Mouse (Mus musculus) MEL (cell line): ENCODE measurements around the gene Zbtb20. TPM values are rescaled to one million over a fixed set of nuclear protein-coding genes. Genes with fewer than 3 reads are reported as not detected.

ENCODE experiments used
- DNase-seq: peaks from one replicate; pipeline ENCODE4 v3.0.0; 2011; ENCODE audit warnings: low read depth, low spot score
- H3K27ac ChIP-seq: 2 replicates; pipeline ENCODE4 v1.5.1; 2012; ENCODE audit warnings: low read depth, mild to moderate bottlenecking, control low read depth, low read length, moderate library complexity; ENCODE audit not compliant: control insufficient read depth
- H3K27me3 ChIP-seq, 2 experiments: fragments of 150-350 bp in 1 of 2; sonication (generic) in 1 of 2; 2 replicates each; pipeline ENCODE4 v1.6.1; 2012; ENCODE audit warnings: low read length in 2 of 2, mild to moderate bottlenecking in 2 of 2, improper control_type of control experiment in 1 of 2, moderate library complexity in 1 of 2; ENCODE audit not compliant: insufficient read depth in 2 of 2, control insufficient read depth in 1 of 2
- H3K36me3 ChIP-seq, 2 experiments: 2 replicates each; pipeline ENCODE4 v1.6.1; 2012 to 2014; ENCODE audit warnings: low read length in 2 of 2, improper control_type of control experiment in 1 of 2, inconsistent platforms in 1 of 2, mild to moderate bottlenecking in 1 of 2; ENCODE audit not compliant: insufficient read depth in 2 of 2, control insufficient read depth in 1 of 2
- H3K4me1 ChIP-seq, 2 experiments: fragments of 150-350 bp in 1 of 2; sonication (generic) in 1 of 2; 2 replicates each; pipeline ENCODE4 v1.6.1; 2012; ENCODE audit warnings: low read length in 2 of 2, improper control_type of control experiment in 1 of 2, mild to moderate bottlenecking in 1 of 2; ENCODE audit not compliant: insufficient read depth in 2 of 2, control insufficient read depth in 1 of 2
- H3K4me3 ChIP-seq, 2 experiments: fragments of 150-350 bp in 1 of 2; sonication (generic) in 1 of 2; 2 replicates each; pipeline ENCODE4 v1.5.1; 2012; ENCODE audit warnings: low read depth in 2 of 2, low read length in 2 of 2, mild to moderate bottlenecking in 2 of 2, moderate library complexity in 2 of 2, control low read depth in 1 of 2, improper control_type of control experiment in 1 of 2; ENCODE audit not compliant: control insufficient read depth in 1 of 2, insufficient read depth in 1 of 2
- H3K79me2 ChIP-seq: 2 replicates; pipeline ENCODE4 v1.6.1; 2012; ENCODE audit warnings: mild to moderate bottlenecking, low read length, moderate library complexity; ENCODE audit not compliant: control insufficient read depth, poor library complexity, insufficient read depth
- H3K9ac ChIP-seq: 2 replicates; pipeline ENCODE4 v1.6.1; 2012; ENCODE audit warnings: low read depth, mild to moderate bottlenecking, control low read depth, low read length, moderate library complexity; ENCODE audit not compliant: control insufficient read depth, poor library complexity, severe bottlenecking
- H3K9me3 ChIP-seq: fragments of 150-350 bp; sonication (generic); replicated peaks from 2 replicates; pipeline ENCODE4 v1.6.1; 2012; ENCODE audit warnings: mild to moderate bottlenecking, low read length, improper control_type of control experiment, moderate library complexity; ENCODE audit not compliant: insufficient read depth
- CHD1 ChIP-seq: IDR thresholded peaks from 2 replicates; pipeline ENCODE4 v1.6.1; 2012; ENCODE audit warnings: low read depth, mild to moderate bottlenecking, inconsistent platforms, low read length, improper control_type of control experiment
- JUND ChIP-seq: IDR thresholded peaks from 2 replicates; pipeline ENCODE4 v1.6.1; 2011; ENCODE audit warnings: low read depth, mild to moderate bottlenecking, improper control_type of control experiment, low read length
- MAX ChIP-seq: IDR thresholded peaks from 2 replicates; pipeline ENCODE4 v1.6.1; 2011; ENCODE audit warnings: low read length, improper control_type of control experiment
- MEF2A ChIP-seq: IDR thresholded peaks from 2 replicates; pipeline ENCODE4 v1.6.1; 2014; ENCODE audit warnings: low read depth, mild to moderate bottlenecking, inconsistent platforms, low read length, improper control_type of control experiment; ENCODE audit not compliant: poor library complexity, insufficient replicate concordance, severe bottlenecking; ENCODE audit errors: extremely low read depth
- NELFE ChIP-seq: IDR thresholded peaks from 2 replicates; pipeline ENCODE4 v1.6.1; 2011; ENCODE audit warnings: low read depth, low read length, improper control_type of control experiment
- POLR2AphosphoS2 ChIP-seq: IDR thresholded peaks from 2 replicates; pipeline ENCODE4 v1.6.1; 2011; ENCODE audit warnings: low read length, improper control_type of control experiment
- SIN3A ChIP-seq: IDR thresholded peaks from 2 replicates; pipeline ENCODE4 v1.6.1; 2012; ENCODE audit warnings: low read length, improper control_type of control experiment, inconsistent platforms
- SMC3 ChIP-seq: IDR thresholded peaks from 2 replicates; pipeline ENCODE4 v1.6.1; 2011; ENCODE audit warnings: low read depth, low read length, improper control_type of control experiment
- TBP ChIP-seq: IDR thresholded peaks from 2 replicates; pipeline ENCODE4 v1.8.0; 2011; ENCODE audit warnings: low read depth, low read length, improper control_type of control experiment
- UBTF ChIP-seq: IDR thresholded peaks from 2 replicates; pipeline ENCODE4 v1.6.1; 2012; ENCODE audit warnings: low read depth, mild to moderate bottlenecking, inconsistent platforms, low read length, improper control_type of control experiment, moderate library complexity, borderline replicate concordance; ENCODE audit not compliant: insufficient read depth
- ZKSCAN1 ChIP-seq: IDR thresholded peaks from 2 replicates; pipeline ENCODE4 v1.6.1; 2012; ENCODE audit warnings: low read depth, mild to moderate bottlenecking, inconsistent platforms, low read length, improper control_type of control experiment, moderate library complexity
- ZMIZ1 ChIP-seq: IDR thresholded peaks from 2 replicates; pipeline ENCODE4 v1.6.1; 2012; ENCODE audit warnings: low read depth, mild to moderate bottlenecking, inconsistent platforms, low read length, improper control_type of control experiment, moderate library complexity
- polyA plus RNA-seq, 2 experiments: library from polyadenylated mRNA; stranded (reverse) in 1 of 2; unstranded in 1 of 2; fragments of >175 nt in 1 of 2; fragments of >200 nt in 1 of 2; gene quantifications; 2 replicates each; pipeline versions ENCODE4 v1.2.1 to v1.2.4; 2012; ENCODE audit warnings: low replicate concordance in 2 of 2, low read depth in 1 of 2; ENCODE audit not compliant: insufficient read length in 2 of 2, insufficient read depth in 1 of 2, missing spikeins in 1 of 2
- total RNA-seq: library from RNA; depleted of rRNA; stranded (reverse); fragments of 300-350 nt; gene quantifications from 2 replicates; pipeline ENCODE4 v1.2.3, GENCODE M21; 2012

Gene Zbtb20
- total and polyA plus RNA-seq, 3 experiments: 0.17 to 0.27 TPM; not detected in 1

DNA sequence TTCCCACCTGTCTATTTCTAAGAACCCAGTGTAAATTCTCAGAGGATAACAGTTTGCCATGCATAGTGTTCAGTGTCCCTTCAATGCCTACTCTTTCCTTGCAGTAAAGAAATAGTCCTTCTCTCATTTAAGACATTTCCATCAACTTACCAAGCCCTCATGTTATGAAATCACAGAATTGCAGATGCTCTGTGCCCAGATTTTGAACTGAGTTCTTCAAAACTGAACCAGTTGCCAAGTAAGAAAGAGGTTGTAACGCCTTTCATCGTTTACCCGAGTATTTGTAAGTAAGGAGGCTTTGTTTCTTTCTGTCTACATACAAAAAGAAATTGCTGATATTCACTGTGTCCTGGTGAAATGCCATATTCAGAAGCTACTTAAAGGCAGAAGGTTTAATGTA is 454.5 kb downstream of the Zbtb20 start:
- no peaks in the 10 kb centered on the region for H3K79me2 ChIP-seq

DNA sequence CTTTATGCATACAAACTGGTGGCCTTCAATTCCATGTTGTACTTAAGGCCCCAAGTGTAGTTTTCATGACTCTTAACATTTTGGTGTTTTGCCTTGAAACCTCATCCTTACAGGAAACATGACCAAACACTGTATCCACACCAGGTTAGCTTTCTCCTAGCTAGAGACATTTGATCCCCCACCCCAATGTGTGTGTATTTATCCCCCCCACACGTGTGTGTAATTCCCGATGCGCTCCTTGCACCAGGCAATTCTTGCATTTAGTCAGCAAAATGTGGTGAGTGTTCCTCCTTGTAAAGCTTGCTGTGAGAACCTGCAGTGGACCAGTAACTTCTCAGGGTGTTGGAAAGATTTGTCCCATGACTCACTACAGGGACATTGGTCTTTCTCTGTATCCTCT is 455.8 kb downstream of the Zbtb20 start:
- no peak overlapping the region for H3K4me3 ChIP-seq
- no peaks in the 10 kb centered on the region for H3K36me3 ChIP-seq
- H3K9me3 ChIP-seq: no peaks in the 10 kb centered on the region
- no peaks in the 10 kb centered on the region for H3K79me2 ChIP-seq
- DNase-seq: no peak
- no peaks in the 10 kb centered on the region for H3K27me3 ChIP-seq
- H3K9ac ChIP-seq: no peak overlapping the region
- no peak overlapping the region for H3K27ac ChIP-seq
- TF ChIP-seq ZMIZ1 (no peak), SIN3A (no peak), TBP (no peak)
- no peaks in the 10 kb centered on the region for H3K4me1 ChIP-seq

More for the DNA sequence above, 454.5 kb downstream of the Zbtb20 start:
- H3K4me1 ChIP-seq: no peaks in the 10 kb centered on the region
- no peaks in the 10 kb centered on the region for H3K9me3 ChIP-seq
- no peak overlapping the region for H3K27ac ChIP-seq
- TF ChIP-seq ZKSCAN1 (no peak), CHD1 (no peak)
- H3K36me3 ChIP-seq: no peaks in the 10 kb centered on the region
- DNase-seq: no peak
- H3K4me3 ChIP-seq: no peak overlapping the region
- H3K27me3 ChIP-seq: no peaks in the 10 kb centered on the region; a peak in 1 of 4 replicates
- no peak overlapping the region for H3K9ac ChIP-seq

DNA sequence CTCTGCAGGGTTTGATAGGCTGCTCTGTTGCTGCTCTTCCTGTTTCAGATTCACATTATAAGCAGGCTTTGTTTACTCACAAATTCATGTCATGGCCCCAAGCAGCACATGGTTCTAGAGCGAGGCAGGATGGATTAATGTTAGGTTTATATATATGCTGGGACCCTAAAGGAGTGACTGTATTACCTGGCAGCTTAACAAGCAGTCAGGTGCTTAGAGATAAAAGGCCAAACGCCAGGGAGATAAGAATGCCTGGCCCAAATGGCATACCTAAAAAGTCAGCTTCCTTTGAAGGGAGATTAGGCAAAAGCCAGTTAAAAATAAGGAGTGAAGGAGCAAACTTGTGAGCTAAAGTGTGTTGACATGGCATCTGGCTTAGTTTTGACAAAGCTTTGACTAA is 457.1 kb downstream of the Zbtb20 start:
- TF ChIP-seq TBP: no peak
- no peak for TF ChIP-seq POLR2AphosphoS2
- no peak for TF ChIP-seq MAX
- no peak for TF ChIP-seq NELFE
- no peak for TF ChIP-seq JUND
- TF ChIP-seq SMC3: no peak
- no peak for TF ChIP-seq CHD1
- no peak for TF ChIP-seq MEF2A
- no peak for TF ChIP-seq SIN3A
- no peak for TF ChIP-seq UBTF
- H3K4me3 ChIP-seq: no peak overlapping the region
- H3K79me2 ChIP-seq: no peaks in the 10 kb centered on the region
- H3K4me1 ChIP-seq: no peaks in the 10 kb centered on the region
- DNase-seq: no peak
- no peaks in the 10 kb centered on the region for H3K27me3 ChIP-seq
- no peaks in the 10 kb centered on the region for H3K9me3 ChIP-seq
- H3K27ac ChIP-seq: no peak overlapping the region
- no peak overlapping the region for H3K9ac ChIP-seq
- H3K36me3 ChIP-seq: no peaks in the 10 kb centered on the region
